Mouse (Mus musculus) small intestine, adult 2 months (tissue): ENCODE measurements around the gene Dok5.

Experiments
- CTCF ChIP-seq: fragments of 200-500 bp; IDR thresholded peaks from 2 replicates; pipeline ENCODE4 v1.5.1; 2012; ENCODE audit warnings: low read depth, mild to moderate bottlenecking, control low read depth, inconsistent platforms, low read length, moderate library complexity, mixed read lengths; ENCODE audit not compliant: insufficient replicate concordance, insufficient read length; ENCODE audit errors: extremely low read depth
- POLR2A ChIP-seq: fragments of 200-500 bp; IDR thresholded peaks from 2 replicates; pipeline ENCODE4 v1.6.1; 2012; ENCODE audit warnings: low read depth, mild to moderate bottlenecking, control low read depth, inconsistent platforms, low read length, moderate library complexity

- no peak for TF ChIP-seq POLR2A
- TF ChIP-seq CTCF: no peak
Measured at GRCm38 (mm10) chr2:170771555-170771954, 39.9 kb downstream of the Dok5 start.
